Mouse (Mus musculus) embryonic facial prominence, embryonic 11.5 days (tissue): ENCODE results near the gene Trpc4ap. TPM values are rescaled to one million over a fixed set of nuclear protein-coding genes. Genes with fewer than 3 reads are reported as not detected.

Experiments used
- ATAC-seq: fragments of 200-750 bp; cut with Nextera tagmentation; replicated peaks from 2 replicates; pipeline ENCODE4 v1.8.0; 2017; ENCODE audit warnings: low read depth; ENCODE audit not compliant: insufficient number of reproducible peaks, low FRiP score, low TSS enrichment
- DNase-seq: peaks from one replicate; pipeline ENCODE4 v3.0.0-alpha.2; 2015; ENCODE audit warnings: low spot score
- H3K27ac ChIP-seq: fragments of 300-500 bp; sonication (generic); replicated peaks from 2 replicates; pipeline ENCODE4 v1.5.1; 2014; ENCODE audit warnings: mild to moderate bottlenecking, low read depth, low read length, control low read depth
- H3K27me3 ChIP-seq: fragments of 300-500 bp; sonication (generic); 2 replicates; pipeline ENCODE4 v1.6.1; 2014; ENCODE audit warnings: mild to moderate bottlenecking, low read length, moderate library complexity, mixed read lengths; ENCODE audit not compliant: control insufficient read depth, insufficient read depth
- H3K36me3 ChIP-seq: fragments of 300-500 bp; sonication (generic); replicated peaks from 2 replicates; pipeline ENCODE4 v1.6.1; 2014; ENCODE audit warnings: low read depth, mild to moderate bottlenecking, low read length, moderate library complexity, mixed read lengths; ENCODE audit not compliant: control insufficient read depth, insufficient read depth
- H3K4me1 ChIP-seq: fragments of 300-500 bp; sonication (generic); 2 replicates; pipeline ENCODE4 v1.6.1; 2014; ENCODE audit warnings: low read length, mixed read lengths; ENCODE audit not compliant: control insufficient read depth, insufficient read depth
- H3K4me2 ChIP-seq: fragments of 300-500 bp; sonication (generic); 2 replicates; pipeline ENCODE4 v1.6.1; 2014; ENCODE audit warnings: low read depth, mild to moderate bottlenecking, control low read depth, low read length, moderate library complexity
- H3K4me3 ChIP-seq: fragments of 300-500 bp; sonication (generic); 2 replicates; pipeline ENCODE4 v1.5.1; 2014; ENCODE audit warnings: low read depth, low read length, control low read depth
- H3K9ac ChIP-seq: fragments of 300-500 bp; sonication (generic); replicated peaks from 2 replicates; pipeline ENCODE4 v1.6.1; 2014; ENCODE audit warnings: mild to moderate bottlenecking, control low read depth, low read length
- H3K9me3 ChIP-seq: fragments of 300-500 bp; sonication (generic); replicated peaks from 2 replicates; pipeline ENCODE4 v1.6.1; 2016; ENCODE audit warnings: mild to moderate bottlenecking, low read length, inconsistent platforms, mixed read lengths; ENCODE audit not compliant: control insufficient read depth
- WGBS: fragments of 180-500 bp; shearing (Covaris S2); extraction: QIAGEN DNeasy Blood & Tissue Kit; methylation state at CpG from one replicate; pipeline ENCODE4 v1.1.7; 2014; 5-methylcytosine and 5-hydroxymethylcytosine counted together
- polyA plus RNA-seq: library from polyadenylated mRNA; unstranded; fragments of >200 nt; fragmentation: Nextera tagmentation; extraction: Ambion mirVana; gene quantifications from 2 replicates; pipeline ENCODE4 v1.2.1, GENCODE M21; 2014

Trpc4ap gene
- polyA plus RNA-seq, 1 experiment from 2014 or later = 143 TPM

DNA sequence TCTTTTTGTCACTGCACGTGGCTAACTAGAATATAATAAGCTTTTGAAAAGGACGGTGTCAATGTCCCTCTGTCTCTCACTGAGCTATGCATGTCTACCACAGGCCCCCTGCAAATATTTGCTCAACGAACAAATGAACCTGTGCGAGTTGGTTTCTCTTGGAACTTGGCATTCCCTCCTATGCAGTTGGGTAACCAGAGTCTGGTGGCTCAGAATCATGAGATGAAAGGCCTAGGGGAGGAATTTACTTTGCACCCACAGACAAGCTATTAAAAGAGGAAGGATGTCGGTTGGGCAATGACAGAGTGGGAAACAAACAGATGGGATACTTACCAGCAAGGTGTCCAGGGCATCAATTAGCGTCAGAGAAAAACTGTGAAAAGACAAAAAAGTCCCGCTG, 34.1 kb upstream of the Trpc4ap start:
- 92% methylated on average over 7 of the region's 7 CpGs for WGBS
- H3K4me3 ChIP-seq = no peak overlapping the region
- H3K9ac ChIP-seq = no peak overlapping the region
- no peaks in the 10 kb centered on the region for H3K9me3 ChIP-seq
- no peaks in the 10 kb centered on the region for H3K27me3 ChIP-seq
- no peaks in the 10 kb centered on the region for H3K36me3 ChIP-seq
- ATAC-seq (no peak), DNase-seq (no peak)
- H3K27ac ChIP-seq = no peak overlapping the region
- H3K4me2 ChIP-seq = no peak overlapping the region
- H3K4me1 ChIP-seq = peaks cover 2% of the 10 kb centered on the region; the same call in 1 of the 2 replicates

DNA sequence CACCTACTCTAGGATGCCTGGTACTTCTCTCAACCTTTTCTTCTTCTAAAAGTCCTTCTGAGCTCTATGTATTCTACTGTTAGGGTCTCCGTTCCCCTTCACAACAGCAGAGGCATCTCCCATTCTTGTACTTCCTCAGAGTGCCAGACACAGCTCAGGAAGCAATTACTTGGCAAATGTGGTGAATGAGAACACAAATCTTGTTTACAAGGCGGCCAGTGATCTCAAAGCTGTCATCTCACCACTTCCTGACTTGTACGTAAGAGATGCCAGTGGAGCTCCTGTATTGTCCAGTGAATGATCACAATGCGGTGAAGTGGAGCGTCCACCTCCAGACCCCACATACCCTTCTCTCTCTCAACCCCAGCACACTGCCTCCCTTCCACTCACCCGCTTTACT, 32.3 kb upstream of the Trpc4ap start:
- Histone ChIP-seq H3K36me3 (no peaks in the 10 kb centered on the region), H3K4me2 (no peak overlapping the region), H3K27ac (no peak overlapping the region), H3K4me3 (no peak overlapping the region), H3K4me1 (peaks cover 2% of the 10 kb centered on the region; the same call in 1 of the 2 replicates), H3K9me3 (no peaks in the 10 kb centered on the region), H3K9ac (no peak overlapping the region), H3K27me3 (no peaks in the 10 kb centered on the region)
- DNase-seq = no peak
- ATAC-seq = no peak
- 83% methylated on average over 6 of the region's 6 CpGs for WGBS

DNA sequence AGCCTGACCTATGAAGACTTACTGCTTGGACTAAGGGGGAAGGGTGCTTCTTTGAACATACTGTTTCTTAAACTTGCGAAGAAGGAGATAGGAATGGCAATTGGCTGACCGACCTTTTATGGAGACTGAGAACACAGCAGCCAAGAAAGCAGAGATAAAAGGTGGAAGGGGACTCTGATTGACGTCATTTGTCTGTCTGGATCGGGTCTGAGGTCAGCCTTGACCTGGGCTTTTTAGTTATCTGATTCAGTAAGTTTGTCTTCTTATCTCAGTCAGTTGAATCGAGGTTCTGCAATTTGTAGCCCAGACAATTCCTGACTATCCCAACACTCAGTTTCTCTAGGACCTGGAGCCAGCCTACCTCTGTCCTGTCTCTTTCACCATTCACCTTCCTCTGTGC, 31.9 kb upstream of the Trpc4ap start:
- H3K4me1 ChIP-seq = peaks cover 2% of the 10 kb centered on the region; the same call in 1 of the 2 replicates
- no peak overlapping the region for H3K4me2 ChIP-seq
- H3K36me3 ChIP-seq = no peaks in the 10 kb centered on the region
- H3K9me3 ChIP-seq = no peaks in the 10 kb centered on the region
- 88% methylated on average over 5 of the region's 5 CpGs for WGBS
- H3K9ac ChIP-seq = no peak overlapping the region
- no peak for ATAC-seq
- no peak for DNase-seq
- no peaks in the 10 kb centered on the region for H3K27me3 ChIP-seq
- H3K4me3 ChIP-seq = no peak overlapping the region
- no peak overlapping the region for H3K27ac ChIP-seq

DNA sequence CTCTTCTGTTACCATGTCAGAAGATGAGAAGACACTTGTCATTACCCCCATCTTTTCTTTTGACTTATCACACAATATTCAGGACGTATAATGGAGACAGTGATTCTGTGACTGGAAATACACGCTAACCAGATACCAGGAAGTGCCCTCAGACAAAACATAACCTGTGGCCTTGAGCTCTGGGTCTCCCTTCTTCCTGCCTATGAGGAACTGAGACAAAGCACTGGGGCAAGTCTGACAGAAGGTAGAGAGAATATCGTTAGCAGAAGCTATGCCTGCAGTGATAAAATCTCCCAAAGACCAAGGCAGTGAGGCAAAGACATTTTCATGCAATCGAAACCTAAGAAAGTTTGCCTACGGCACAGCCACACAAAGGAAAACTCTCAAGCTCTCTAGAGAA, 28.4 kb upstream of the Trpc4ap start:
- H3K4me3 ChIP-seq = no peak overlapping the region
- no peak for ATAC-seq
- no peak overlapping the region for H3K4me2 ChIP-seq
- H3K9me3 ChIP-seq = no peaks in the 10 kb centered on the region
- no peak for DNase-seq
- H3K27me3 ChIP-seq = no peaks in the 10 kb centered on the region
- H3K27ac ChIP-seq = no peak overlapping the region
- no peak overlapping the region for H3K9ac ChIP-seq
- H3K4me1 ChIP-seq = no peaks in the 10 kb centered on the region
- WGBS = 88% methylated on average over 5 of the region's 5 CpGs
- no peaks in the 10 kb centered on the region for H3K36me3 ChIP-seq

DNA sequence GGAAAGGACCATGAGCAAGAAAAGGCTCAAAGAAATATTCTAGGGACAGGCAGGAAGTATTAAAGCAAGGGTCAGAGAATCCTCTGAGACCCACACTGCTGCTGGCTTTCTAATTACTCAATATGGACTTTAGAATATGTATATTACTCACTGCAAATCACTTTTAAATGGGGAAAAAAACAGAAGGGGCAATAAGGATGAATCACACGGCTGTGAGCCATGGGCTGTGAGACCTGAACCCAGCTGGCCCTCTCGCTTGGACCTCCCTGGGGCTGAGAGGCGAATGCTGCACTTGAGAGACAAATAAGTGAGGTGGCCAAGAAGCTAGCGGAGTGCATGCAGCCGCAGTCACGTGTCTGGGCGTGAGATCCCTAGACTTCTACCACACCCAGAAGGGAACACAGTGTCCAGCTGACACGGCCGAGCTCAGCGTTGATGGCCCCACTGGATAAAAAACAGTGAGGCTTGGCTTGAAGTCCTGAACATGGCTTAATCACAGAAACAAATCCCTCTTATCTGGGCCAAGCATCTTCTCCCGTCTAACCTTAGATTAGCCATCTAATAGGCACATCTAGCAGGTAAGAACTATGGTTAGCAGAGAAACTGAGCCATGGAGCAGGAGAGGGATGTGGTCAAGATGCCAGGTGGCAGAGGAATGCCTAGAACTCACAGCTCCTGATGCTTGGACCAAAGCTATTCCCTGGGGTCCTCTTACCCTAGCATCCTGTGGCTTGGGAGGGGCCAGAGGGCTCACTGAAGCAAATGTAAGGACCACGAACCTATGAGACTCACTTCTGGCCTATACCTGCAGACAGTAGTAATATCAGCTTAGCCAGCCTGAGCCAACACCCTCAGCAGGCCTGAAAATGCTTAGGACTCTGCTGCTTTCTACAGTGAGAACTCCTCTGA, 25.2 kb upstream of the Trpc4ap start:
- no peak overlapping the region for H3K9ac ChIP-seq
- ATAC-seq = no peak
- H3K27me3 ChIP-seq = no peaks in the 10 kb centered on the region
- H3K4me3 ChIP-seq = no peak overlapping the region
- H3K4me2 ChIP-seq = no peak overlapping the region
- no peak overlapping the region for H3K27ac ChIP-seq
- no peaks in the 10 kb centered on the region for H3K4me1 ChIP-seq
- H3K9me3 ChIP-seq = no peaks in the 10 kb centered on the region
- DNase-seq = no peak
- 90% methylated on average over 12 of the region's 12 CpGs for WGBS
- H3K36me3 ChIP-seq = no peaks in the 10 kb centered on the region

DNA sequence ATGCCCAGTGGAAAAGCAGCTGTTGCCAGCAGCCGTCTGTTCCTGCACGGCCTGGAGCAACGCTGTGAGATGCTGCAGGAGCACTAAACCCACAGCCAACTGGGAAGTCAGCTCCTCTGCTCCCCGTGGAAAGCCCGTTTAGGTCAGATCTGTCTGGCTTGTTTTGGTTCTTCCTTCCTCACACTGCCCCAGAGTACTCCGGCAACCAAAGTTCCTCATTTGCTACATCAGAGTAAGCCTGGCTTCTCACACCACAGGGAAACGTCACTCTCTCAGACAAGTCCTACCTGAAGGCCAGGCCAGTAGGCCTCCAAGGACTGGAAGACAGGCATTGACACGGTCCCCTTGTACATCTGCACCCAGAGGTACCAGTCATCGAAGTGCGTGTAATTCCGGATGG, 18.4 kb upstream of the Trpc4ap start:
- ATAC-seq = no peak
- WGBS = 89% methylated on average over 11 of the region's 11 CpGs
- Histone ChIP-seq H3K9me3 (no peaks in the 10 kb centered on the region), H3K27ac (no peak overlapping the region), H3K4me1 (no peaks in the 10 kb centered on the region), H3K36me3 (no peaks in the 10 kb centered on the region), H3K27me3 (no peaks in the 10 kb centered on the region), H3K4me2 (no peak overlapping the region), H3K9ac (no peak overlapping the region), H3K4me3 (no peak overlapping the region)
- no peak for DNase-seq

DNA sequence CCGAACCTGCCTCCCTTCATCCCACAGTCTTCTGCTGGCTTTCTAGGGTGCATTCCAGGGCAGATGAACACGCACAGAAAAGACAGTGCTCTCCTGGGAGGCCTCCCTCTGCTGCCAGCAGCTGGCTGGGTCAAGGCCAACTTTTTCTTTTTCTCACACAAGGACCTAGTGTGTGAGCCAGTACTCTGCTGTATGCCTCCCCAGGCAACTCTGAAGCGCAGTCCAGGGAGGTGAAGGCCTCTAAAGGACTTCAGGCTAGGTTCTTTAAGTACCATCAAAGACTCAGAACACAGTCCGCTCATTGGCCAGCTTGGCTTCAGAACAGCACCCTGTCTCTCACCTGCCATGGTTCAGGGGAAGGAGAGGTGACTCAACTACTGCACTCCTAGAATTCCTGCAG, 15.1 kb upstream of the Trpc4ap start:
- whole genome bisulfite sequencing = 85% methylated on average over 4 of the region's 4 CpGs
- Histone ChIP-seq H3K36me3 (no peaks in the 10 kb centered on the region; the same call in 1 of the 2 replicates), H3K27me3 (no peaks in the 10 kb centered on the region), H3K4me2 (no peak overlapping the region), H3K4me3 (no peak overlapping the region), H3K9ac (no peak overlapping the region), H3K27ac (no peak overlapping the region), H3K9me3 (no peaks in the 10 kb centered on the region), H3K4me1 (no peaks in the 10 kb centered on the region)
- DNase-seq (no peak), ATAC-seq (no peak)

DNA sequence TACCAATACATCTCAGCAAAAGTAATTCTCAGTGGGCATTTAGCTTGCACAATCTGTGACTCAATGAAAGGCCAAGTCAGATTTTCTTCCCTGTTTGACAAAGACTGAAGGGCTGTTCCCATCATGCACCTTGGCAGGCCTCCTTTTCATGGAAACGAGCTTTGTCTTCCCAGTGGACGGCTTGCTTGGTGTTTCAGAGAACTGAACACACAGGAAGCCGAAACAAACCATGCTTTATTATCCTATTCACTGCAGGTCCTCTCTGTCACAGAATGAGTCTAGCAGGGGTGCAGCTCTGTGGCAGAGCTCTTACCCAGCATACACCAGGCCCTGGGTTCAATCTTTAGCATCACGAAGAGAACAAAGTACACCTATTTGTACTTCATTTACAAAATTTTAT, 11.4 kb upstream of the Trpc4ap start:
- ATAC-seq = no peak
- DNase-seq = peak; percentile 20

More for the DNA sequence above, 11.4 kb upstream of the Trpc4ap start:
- Histone ChIP-seq H3K4me1 (no peaks in the 10 kb centered on the region), H3K27me3 (no peaks in the 10 kb centered on the region), H3K4me2 (no peak overlapping the region), H3K9ac (no peak overlapping the region), H3K4me3 (no peak overlapping the region), H3K27ac (no peak overlapping the region), H3K9me3 (no peaks in the 10 kb centered on the region), H3K36me3 (no peaks in the 10 kb centered on the region; the same call in 1 of the 2 replicates)
- 52% methylated on average over 4 of the region's 4 CpGs for WGBS
